Mouse (Mus musculus) stomach, postnatal 0 days (tissue): Measurements from ENCODE around the gene 1700067P10Rik.

Source experiments
- CTCF ChIP-seq: IDR thresholded peaks from 2 replicates; pipeline ENCODE4 v1.5.1; 2016; ENCODE audit warnings: antibody characterized with exemption, low read depth, mild to moderate bottlenecking, moderate library complexity
- EP300 ChIP-seq: optimal IDR thresholded peaks from 2 replicates; pipeline ENCODE3; 2016; ENCODE audit warnings: antibody characterized with exemption

DNA sequence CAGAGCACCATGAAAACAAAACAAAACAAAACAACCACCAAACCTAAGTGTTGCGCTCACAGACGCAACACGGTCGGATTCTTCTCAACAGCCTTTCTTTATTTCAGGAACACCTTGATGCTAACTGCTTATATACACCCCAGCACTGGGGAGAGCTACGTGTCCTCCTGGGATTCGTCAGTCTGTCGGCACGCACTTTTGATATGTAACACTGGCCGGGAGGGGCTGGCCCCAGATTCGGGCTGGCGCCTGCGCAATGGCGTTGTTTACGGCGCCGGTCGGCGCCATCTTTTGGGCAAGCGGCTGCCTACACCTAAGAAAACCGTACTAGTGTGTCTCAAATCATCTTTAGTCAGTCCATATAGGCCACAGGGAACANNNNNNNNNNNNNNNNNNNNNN, 31.3 kb downstream of the 1700067P10Rik start:
- TF ChIP-seq CTCF = no peak
- TF ChIP-seq EP300 = no peak
